Mouse (Mus musculus) midbrain, embryonic 14.5 days (tissue): ENCODE measurements around the gene 2310057J18Rik. TPM values are rescaled to one million over a fixed set of nuclear protein-coding genes. Genes with fewer than 3 reads are reported as not detected.

Experiments used
- polyA plus RNA-seq: library from polyadenylated mRNA; unstranded; fragments of >200 nt; fragmentation: Nextera tagmentation; extraction: Ambion mirVana; gene quantifications from 2 replicates; pipeline ENCODE4 v1.2.1, GENCODE M21; 2014

2310057J18Rik gene
- polyA plus RNA-seq, 1 experiment from 2014 or later: not detected

Other genes with a start within 250 kb of the 2310057J18Rik start
- gene Soga3, start 157.5 kb upstream of the 2310057J18Rik start, polyA plus RNA-seq: 90.7 and 94.5 TPM in 2 replicates
- gene Gm49353, start 212.7 kb upstream of the 2310057J18Rik start, polyA plus RNA-seq: 12.0 and 14.2 TPM in 2 replicates
- 35.4 and 40.8 TPM in 2 replicates for gene 9330159F19Rik, start 225.3 kb upstream of the 2310057J18Rik start, polyA plus RNA-seq